Mouse (Mus musculus) spleen, adult 2 months (tissue): ENCODE results near the gene Fnip1.

Experiments used
- CTCF ChIP-seq: fragments of 200-500 bp; IDR thresholded peaks from 2 replicates; pipeline ENCODE4 v1.5.1; 2011; ENCODE audit warnings: mild to moderate bottlenecking, inconsistent platforms; ENCODE audit not compliant: insufficient read depth, insufficient read length, insufficient replicate concordance; ENCODE audit errors: extremely low read depth
- POLR2A ChIP-seq: fragments of 200-500 bp; IDR thresholded peaks from 2 replicates; pipeline ENCODE4 v1.6.1; 2011; ENCODE audit warnings: low read depth, low read length, inconsistent platforms

DNA sequence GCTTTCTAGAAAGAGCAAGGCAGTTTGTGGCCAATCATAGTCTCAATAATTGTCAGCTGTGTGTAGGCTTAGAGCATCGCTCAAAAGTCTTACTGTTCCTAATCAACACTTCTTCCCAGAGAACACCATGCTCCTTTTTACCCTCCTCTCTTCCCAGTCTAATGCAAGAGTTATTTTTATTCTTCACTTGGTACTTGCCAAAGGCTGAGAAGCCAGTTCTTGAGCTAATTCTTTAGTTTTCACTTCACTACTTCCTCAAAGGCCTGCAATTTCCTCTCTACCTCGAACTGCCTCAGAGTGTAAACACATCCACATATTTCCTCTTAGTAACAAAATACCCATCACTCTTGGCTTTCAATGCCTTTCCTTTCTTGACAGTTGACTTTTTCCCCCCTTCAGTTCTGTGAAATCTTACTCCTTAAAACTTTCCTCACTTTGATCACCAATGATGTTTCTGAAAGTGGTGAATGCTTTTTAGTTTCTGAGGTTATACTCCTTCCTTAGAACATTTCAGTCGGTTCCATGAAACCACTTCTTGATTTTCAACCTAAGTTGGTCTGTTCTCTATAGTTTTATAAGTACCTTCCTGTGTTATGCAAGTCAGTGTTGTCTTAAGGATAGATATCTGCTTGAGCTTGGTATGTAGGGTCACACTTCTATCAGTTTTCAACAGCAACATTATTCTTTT lies 26.7 kb downstream of the Fnip1 start:
- TF ChIP-seq POLR2A (no peak), CTCF (no peak)
